28 mouse cellular contexts compared by ENCODE assay signal in the genomic region with DNA sequence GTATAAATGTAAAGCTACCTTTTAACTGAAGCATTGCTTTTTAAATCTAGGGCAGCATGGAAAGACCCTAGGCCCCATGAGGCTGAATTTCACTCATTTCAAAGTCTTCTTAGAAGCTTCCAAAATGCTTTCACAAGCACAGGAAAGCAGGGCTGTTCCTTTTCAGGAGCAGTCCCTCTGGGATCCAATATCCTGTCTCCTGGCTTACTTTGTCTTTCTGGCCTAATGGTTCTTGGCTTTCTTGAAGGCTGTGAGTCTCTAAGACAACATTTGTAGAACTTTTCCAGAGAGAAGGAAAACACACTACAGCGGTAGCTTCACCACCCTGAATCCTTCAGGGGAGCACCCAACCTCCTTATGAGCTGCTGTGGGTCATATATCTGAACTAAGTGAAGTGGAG.
A peak's percentile ranks its signal among the peaks of the same experiment; 100 is the strongest.
DNase-seq lines count a peak whose midpoint lies in the region; ATAC-seq and TF ChIP-seq lines count a peak whose summit lies in the region.
"Had no signal": no experiment of that assay in that cellular context is flagged by ENCODE, and none has a peak within 500 bp of the region (broad histone marks: within the 10 kb centered on the region; RNA-seq: fewer than 3 reads in every experiment).

No protein-coding gene starts in this region.

- peak overlapping the region; percentile 47; the same call in 1 of the 2 replicates for H3K27ac ChIP-seq in cerebellum, adult 2 months (ENCODE audit: insufficient read depth, low read length)
- no peak overlapping the region for H3K27ac ChIP-seq in heart, embryonic 12.5 days (ENCODE audit: poor library complexity, severe bottlenecking)
- H3K27ac ChIP-seq in heart, postnatal 0 days (ENCODE audit: low read depth), result peak overlapping the region; percentile 39
- H3K27ac ChIP-seq: embryonic facial prominence, embryonic 12.5 days; forebrain, embryonic 10.5 days; forebrain, embryonic 15.5 days; hindbrain, embryonic 14.5 days; liver, embryonic 15.5 days; midbrain, embryonic 10.5 days; midbrain, embryonic 15.5 days; neural tube, embryonic 15.5 days; stomach, postnatal 0 days had no signal

- no peak for DNase-seq in cerebellum, adult 2 months
- DNase-seq in cerebellum, adult 9-11 months, result no peak
- DNase-seq in heart, adult 18-20 months, result peak; percentile 55 to 75
- peak; percentile 15 for DNase-seq in kidney, adult 9 months
- DNase-seq in kidney, adult 18-20 months, result no peak
- peak; percentile 22 for DNase-seq in heart, postnatal 0 days (ENCODE audit: low spot score)
- DNase-seq in cerebellum, adult 9-10 months, result no peak
- DNase-seq: adrenal gland, adult 8-10 months; cerebellum, adult 11-12 months; cerebellum, postnatal 25 days; kidney, postnatal 4 days; layer of hippocampus, adult 9-11 months; lung, embryonic 14.5 days; right cerebral cortex, adult 18-20 months; thymus, adult 2 months; thymus, postnatal 36 days had no signal

- H3K27me3 ChIP-seq in cerebellum, adult 2 months (ENCODE audit: control insufficient read depth, insufficient read depth, low read length), result no peaks in the 10 kb centered on the region; the same call in 1 of the 2 replicates
- peaks cover 13% of the 10 kb centered on the region; the same call in 1 of the 2 replicates for H3K27me3 ChIP-seq in heart, embryonic 12.5 days (replicated peaks)
- no peaks in the 10 kb centered on the region for H3K27me3 ChIP-seq in heart, postnatal 0 days (ENCODE audit: control insufficient read depth, insufficient read depth, low read length)
- H3K27me3 ChIP-seq: embryonic facial prominence, embryonic 12.5 days; forebrain, embryonic 15.5 days; liver, embryonic 15.5 days; midbrain, embryonic 15.5 days; neural tube, embryonic 15.5 days had no signal

- no peak for TF ChIP-seq EP300 in heart, postnatal 0 days (IDR thresholded peaks at IDR 0.05; ENCODE audit: low read depth)

- H3K4me2 ChIP-seq in heart, embryonic 12.5 days, result no peak overlapping the region
- no peak overlapping the region for H3K4me2 ChIP-seq in heart, postnatal 0 days (ENCODE audit: low read depth, low read length)
- H3K4me2 ChIP-seq: embryonic facial prominence, embryonic 12.5 days; forebrain, embryonic 15.5 days; hindbrain, embryonic 14.5 days; liver, embryonic 15.5 days; lung, embryonic 14.5 days; midbrain, embryonic 15.5 days; neural tube, embryonic 15.5 days had no signal

- no peaks in the 10 kb centered on the region for H3K9me3 ChIP-seq in heart, embryonic 12.5 days (replicated peaks)
- H3K9me3 ChIP-seq in heart, postnatal 0 days (replicated peaks; ENCODE audit: control insufficient read depth, low read length), result no peaks in the 10 kb centered on the region
- H3K9me3 ChIP-seq: embryonic facial prominence, embryonic 12.5 days; forebrain, embryonic 10.5 days; forebrain, embryonic 15.5 days; liver, embryonic 15.5 days; midbrain, embryonic 10.5 days; midbrain, embryonic 15.5 days; neural tube, embryonic 15.5 days had no signal

- no peak for TF ChIP-seq CTCF in cerebellum, adult 2 months (IDR thresholded peaks at IDR 0.05; ENCODE audit: borderline replicate concordance, insufficient read depth, low read depth, low read length)
- TF ChIP-seq CTCF in heart, postnatal 0 days (IDR thresholded peaks at IDR 0.05; ENCODE audit: low read depth), result no peak

- ATAC-seq in heart, embryonic 12.5 days (ENCODE audit: insufficient number of reproducible peaks, low FRiP score), result no peak
- no peak for ATAC-seq in heart, postnatal 0 days (ENCODE audit: insufficient read depth, low read depth)
- ATAC-seq: forebrain, embryonic 15.5 days; intestine, postnatal 0 days; midbrain, embryonic 15.5 days had no signal

- H3K9ac ChIP-seq in heart, embryonic 12.5 days, result no peak overlapping the region
- H3K9ac ChIP-seq in heart, postnatal 0 days (replicated peaks; ENCODE audit: low read depth, low read length), result no peak overlapping the region
- H3K9ac ChIP-seq: embryonic facial prominence, embryonic 12.5 days; forebrain, embryonic 15.5 days; hindbrain, embryonic 14.5 days; liver, embryonic 15.5 days; lung, embryonic 14.5 days; midbrain, embryonic 15.5 days; neural tube, embryonic 15.5 days had no signal

- H3K4me3 ChIP-seq in cerebellum, adult 2 months (replicated peaks; ENCODE audit: insufficient read depth, low read depth, low read length), result no peak overlapping the region
- H3K4me3 ChIP-seq in heart, embryonic 12.5 days, result no peak overlapping the region
- no peak overlapping the region for H3K4me3 ChIP-seq in heart, postnatal 0 days (ENCODE audit: low read depth, low read length)
- H3K4me3 ChIP-seq: embryonic facial prominence, embryonic 12.5 days; forebrain, embryonic 10.5 days; forebrain, embryonic 15.5 days; liver, embryonic 15.5 days; midbrain, embryonic 10.5 days; midbrain, embryonic 15.5 days; neural tube, embryonic 15.5 days had no signal

- TF ChIP-seq POLR2A in cerebellum, adult 2 months (IDR thresholded peaks at IDR 0.05; ENCODE audit: borderline replicate concordance, insufficient read depth, low read length), result no peak

- 93% methylated on average over 1 of the region's 1 CpGs for WGBS in cerebellum, adult 2 months
- WGBS in heart, embryonic 12.5 days, result 65% methylated on average over 1 of the region's 1 CpGs
- 62% methylated on average over 1 of the region's 1 CpGs for WGBS in heart, postnatal 0 days

- no peaks in the 10 kb centered on the region for H3K36me3 ChIP-seq in heart, embryonic 12.5 days
- no peaks in the 10 kb centered on the region for H3K36me3 ChIP-seq in heart, postnatal 0 days (replicated peaks; ENCODE audit: control insufficient read depth, insufficient read depth, low read length)
- H3K36me3 ChIP-seq: embryonic facial prominence, embryonic 12.5 days; forebrain, embryonic 10.5 days; forebrain, embryonic 15.5 days; G1E; liver, embryonic 15.5 days; midbrain, embryonic 10.5 days; midbrain, embryonic 15.5 days; neural tube, embryonic 15.5 days had no signal

- no peaks in the 10 kb centered on the region; the same call in 1 of the 2 replicates for H3K4me1 ChIP-seq in cerebellum, adult 2 months (ENCODE audit: control insufficient read depth, insufficient read depth, low read length)
- H3K4me1 ChIP-seq in heart, embryonic 12.5 days (replicated peaks), result no peaks in the 10 kb centered on the region
- H3K4me1 ChIP-seq in heart, postnatal 0 days (ENCODE audit: control insufficient read depth, insufficient read depth), result no peaks in the 10 kb centered on the region
- H3K4me1 ChIP-seq: forebrain, embryonic 10.5 days; forebrain, embryonic 15.5 days; liver, embryonic 15.5 days; midbrain, embryonic 10.5 days; midbrain, embryonic 15.5 days; neural tube, embryonic 15.5 days had no signal

Comparison
In these comparisons a context has a peak if more than half of its experiments do, and no peak if none do; other contexts are left out.
1. DNase-seq: peak in heart, adult 18-20 months (2 of 2), kidney, adult 9 months (single experiment) and heart, postnatal 0 days (single experiment); none in cerebellum, adult 2 months (0 of 2), cerebellum, adult 9-11 months (single experiment), kidney, adult 18-20 months (single experiment) and cerebellum, adult 9-10 months (single experiment).